Mouse (Mus musculus): ENCODE measurements around the gene Zfy2. TPM values are rescaled to one million over a fixed set of nuclear protein-coding genes. Genes with fewer than 3 reads are reported as not detected.

Gene Zfy2
- polyA plus RNA-seq (2014; fragmentation: Nextera tagmentation; extraction: Ambion mirVana) = not detected in 2 replicates

DNA sequence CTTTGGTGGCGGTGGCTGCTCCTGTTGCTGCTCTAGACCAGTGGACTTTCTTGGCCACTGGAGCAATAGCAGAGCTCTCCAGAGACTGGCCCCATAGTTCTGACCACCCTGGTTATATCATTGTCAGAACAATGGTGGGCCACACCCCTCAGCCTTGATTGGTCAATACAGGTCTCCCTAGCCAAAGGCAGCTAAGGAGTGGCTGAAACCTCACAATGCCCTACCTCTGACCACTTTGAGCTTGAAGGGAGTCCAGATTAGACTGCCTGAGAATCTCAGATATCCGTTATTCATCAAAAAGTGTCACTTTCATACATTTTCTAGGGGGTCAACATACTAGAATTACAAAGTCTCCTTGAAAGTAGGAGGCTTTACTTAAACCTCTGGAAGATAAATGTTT lies at the start of gene Zfy2:
Gene Zfy2, minus strand, starts transcription at position 101 of the 400 bp plus-strand sequence.
- Histone ChIP-seq H3K9ac (ENCODE audit: low read length) (no peak within 1 kb of the TSS), H3K4me2 (ENCODE audit: low read depth) (no peak within 1 kb of the TSS), H3K4me3 (ENCODE audit: low read depth, low read length) (no peak within 1 kb of the TSS), H3K36me3 (ENCODE audit: control insufficient read depth, insufficient read depth, low read length) (no peaks in the 10 kb centered on the region), H3K9me3 (ENCODE audit: control insufficient read depth, low read length) (no peaks in the 10 kb centered on the region), H3K27ac (ENCODE audit: low read depth, low read length) (no peak within 1 kb of the TSS), H3K4me1 (ENCODE audit: control insufficient read depth, insufficient read depth, low read length) (no peaks in the 10 kb centered on the region), H3K27me3 (ENCODE audit: control insufficient read depth, insufficient read depth, low read length) (no peaks in the 10 kb centered on the region)
- 88% methylated on average over 2 of the region's 2 CpGs for WGBS
- DNase-seq (ENCODE audit: low spot score) (no peak), ATAC-seq (ENCODE audit: insufficient read depth, low FRiP score, low TSS enrichment) (no peak)

All from neural tube, embryonic 11.5 days (tissue).